19 mouse cellular contexts compared by ENCODE assay signal in the genomic region with DNA sequence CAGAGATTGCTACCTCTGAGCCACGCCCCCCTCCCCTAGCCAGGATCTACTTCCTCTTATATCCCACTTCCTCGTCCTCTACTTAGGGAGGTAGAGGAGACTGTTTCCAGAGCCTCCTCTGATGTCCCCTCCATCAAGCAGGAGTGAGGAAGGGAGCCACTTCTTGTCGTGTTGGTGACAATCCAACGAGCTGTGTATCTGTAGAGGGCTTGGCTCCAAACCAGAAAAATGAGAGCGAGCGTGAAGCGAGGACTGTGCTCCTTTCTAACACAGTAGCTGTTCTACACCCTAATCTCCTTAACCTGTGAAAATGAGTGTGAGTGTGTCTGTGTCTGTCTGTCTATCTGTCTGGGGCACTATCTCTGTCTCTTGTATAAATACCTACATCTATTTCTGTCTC. TPM values are rescaled to one million over a fixed set of nuclear protein-coding genes. Genes with fewer than 3 reads are reported as not detected.
"Had no signal": no experiment of that assay in that cellular context is flagged by ENCODE, and none has a peak within 500 bp of the region (broad histone marks: within the 10 kb centered on the region; RNA-seq: fewer than 3 reads in every experiment).

No protein-coding gene starts in this region.

- H3K4me1 ChIP-seq: liver, embryonic 13.5 days; megakaryocyte, embryonic 14.5 days had no signal

- H3K9me3 ChIP-seq: liver, embryonic 13.5 days; midbrain, embryonic 13.5 days had no signal

- DNase-seq: kidney, adult 9 months; kidney, postnatal 14 days; kidney, postnatal 4 days; liver, embryonic 13.5 days; lung, adult 2 months; retina, postnatal 1 day; right cerebral cortex, postnatal 4 days; thymus, adult 2 months; thymus, postnatal 14 days; thymus, postnatal 4 days had no signal

- H3K36me3 ChIP-seq: liver, embryonic 13.5 days; midbrain, embryonic 10.5 days; midbrain, embryonic 13.5 days; neural tube, embryonic 13.5 days had no signal

- ATAC-seq: lung, postnatal 0 days had no signal

- H3K4me3 ChIP-seq: liver, embryonic 13.5 days; megakaryocyte, embryonic 14.5 days; midbrain, embryonic 10.5 days; midbrain, embryonic 13.5 days; myocyte; neural tube, embryonic 13.5 days had no signal

- H3K9ac ChIP-seq: liver, embryonic 13.5 days; midbrain, embryonic 13.5 days; neural tube, embryonic 13.5 days had no signal

- H3K4me2 ChIP-seq: liver, embryonic 13.5 days; midbrain, embryonic 13.5 days; neural tube, embryonic 13.5 days had no signal

- H3K27ac ChIP-seq: liver, embryonic 13.5 days; midbrain, embryonic 10.5 days; midbrain, embryonic 13.5 days; neural tube, embryonic 13.5 days; stomach, postnatal 0 days had no signal

RNA-seq across cellular contexts. Expression of a gene that starts 58.7 kb away (rescaled TPM):
- total RNA-seq: monocyte, adult 5-6 weeks; neutrophil, adult 5-6 weeks had no signal
- polyA plus RNA-seq: liver, embryonic 13.5 days had no signal
